Mouse (Mus musculus): ENCODE measurements around the gene Ets2. TPM values are rescaled to one million over a fixed set of nuclear protein-coding genes. Genes with fewer than 3 reads are reported as not detected.

The Ets2 gene
- polyA plus RNA-seq, 1 experiment from 2014 or later: 24.1 TPM

DNA sequence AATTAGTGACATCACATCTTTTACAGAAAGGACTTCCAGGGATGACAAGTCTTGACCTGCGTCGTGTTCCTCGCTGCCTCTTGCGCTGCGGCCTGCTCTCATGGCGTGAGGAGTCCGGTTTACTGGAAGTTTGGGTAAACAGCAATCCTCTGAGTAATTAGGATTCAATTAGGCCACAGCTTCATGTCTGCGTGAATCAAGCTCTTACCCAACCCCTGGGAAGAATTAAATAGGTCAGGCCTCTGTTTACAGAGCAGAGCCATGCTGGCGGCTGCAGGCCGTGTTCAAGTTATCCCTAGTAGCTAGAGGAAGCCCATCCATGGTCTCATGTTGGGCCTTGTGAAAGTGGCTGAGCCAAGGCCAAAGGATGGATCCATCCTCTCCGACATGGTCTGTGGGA is 39.5 kb downstream of the Ets2 start:
- Histone ChIP-seq H3K4me1 (replicated peaks) (0 out of 2 replicates have a peak, but pooled peaks cover 6% of the 10 kb centered on the region), H3K36me3 (no peaks in the 10 kb centered on the region), H3K27me3 (no peaks in the 10 kb centered on the region), H3K4me3 (no peak overlapping the region), H3K27ac (replicated peaks) (no peak overlapping the region), H3K9ac (no peak overlapping the region), H3K9me3 (no peaks in the 10 kb centered on the region), H3K4me2 (no peak overlapping the region)
- WGBS: 78% methylated on average over 11 of the region's 11 CpGs
- ATAC-seq (ENCODE audit: low FRiP score, low read depth): no peak

DNA sequence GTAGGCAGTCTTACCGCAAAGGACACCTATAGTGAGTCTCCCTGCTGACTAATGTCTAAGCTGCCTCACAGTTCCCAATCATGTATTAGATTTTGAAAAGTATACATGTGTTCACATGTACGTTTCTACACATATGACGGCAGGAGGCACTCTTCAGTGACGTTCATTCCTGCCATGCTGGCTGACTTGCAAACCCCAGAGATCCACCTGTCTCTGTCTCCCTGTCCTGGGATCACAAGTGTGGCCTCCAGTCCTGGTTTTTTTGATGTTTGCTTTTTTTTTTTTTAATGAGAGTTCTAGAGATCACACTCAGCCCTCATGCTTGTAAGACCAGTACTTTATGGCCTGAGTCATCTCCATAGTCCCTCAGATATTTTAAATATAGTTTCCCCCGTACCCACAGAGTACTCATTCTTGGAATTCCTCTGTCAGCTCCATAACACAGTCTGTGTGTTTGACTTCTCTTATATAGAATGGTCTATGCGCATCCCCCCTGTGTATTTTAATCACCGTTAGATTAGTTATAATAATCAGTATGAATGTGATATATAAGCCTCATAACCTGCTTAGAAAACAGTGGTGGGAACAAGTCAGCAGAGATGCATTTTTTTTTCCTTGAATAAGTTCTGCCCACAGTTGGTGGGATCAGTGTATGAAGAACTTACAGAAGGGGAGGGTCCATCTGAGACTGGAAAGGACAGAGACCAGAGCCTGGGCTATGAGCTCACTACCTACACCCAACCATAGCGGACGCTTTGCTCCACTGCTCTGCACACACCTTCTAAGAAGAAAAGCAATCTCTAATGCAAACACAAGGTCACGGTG is 40.3 kb downstream of the Ets2 start:
- no peak overlapping the region for H3K9ac ChIP-seq
- no peak overlapping the region for H3K27ac ChIP-seq (replicated peaks)
- ATAC-seq (ENCODE audit: low FRiP score, low read depth): no peak
- no peak overlapping the region for H3K4me3 ChIP-seq
- no peaks in the 10 kb centered on the region for H3K27me3 ChIP-seq
- H3K36me3 ChIP-seq: no peaks in the 10 kb centered on the region
- H3K9me3 ChIP-seq: no peaks in the 10 kb centered on the region
- 0 out of 2 replicates have a peak, but pooled peaks cover 6% of the 10 kb centered on the region for H3K4me1 ChIP-seq (replicated peaks)
- WGBS: 84% methylated on average over 10 of the region's 10 CpGs
- H3K4me2 ChIP-seq: no peak overlapping the region

DNA sequence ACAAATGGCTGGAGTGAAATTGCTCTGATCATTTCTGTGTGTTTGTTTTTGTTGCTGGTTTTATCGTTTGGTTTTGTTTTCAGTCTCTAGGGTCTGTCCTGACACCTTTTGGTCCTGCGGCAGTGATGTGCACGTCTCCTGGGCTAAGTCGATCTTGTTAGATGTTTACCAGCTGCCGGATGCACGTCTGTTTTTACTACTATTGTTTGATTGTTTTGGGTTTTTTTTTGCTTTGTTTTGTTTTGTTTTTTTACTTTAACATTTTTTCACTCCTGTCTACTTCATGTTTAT is 40.8 kb downstream of the Ets2 start:
- H3K27ac ChIP-seq (replicated peaks): no peak overlapping the region
- H3K4me1 ChIP-seq (replicated peaks): 0 out of 2 replicates have a peak, but pooled peaks cover 6% of the 10 kb centered on the region
- 80% methylated on average over 6 of the region's 6 CpGs for WGBS
- H3K4me2 ChIP-seq: no peak overlapping the region
- H3K36me3 ChIP-seq: no peaks in the 10 kb centered on the region
- no peak for ATAC-seq (ENCODE audit: low FRiP score, low read depth)
- H3K4me3 ChIP-seq: no peak overlapping the region
- no peaks in the 10 kb centered on the region for H3K9me3 ChIP-seq
- H3K9ac ChIP-seq: no peak overlapping the region
- H3K27me3 ChIP-seq: no peaks in the 10 kb centered on the region

DNA sequence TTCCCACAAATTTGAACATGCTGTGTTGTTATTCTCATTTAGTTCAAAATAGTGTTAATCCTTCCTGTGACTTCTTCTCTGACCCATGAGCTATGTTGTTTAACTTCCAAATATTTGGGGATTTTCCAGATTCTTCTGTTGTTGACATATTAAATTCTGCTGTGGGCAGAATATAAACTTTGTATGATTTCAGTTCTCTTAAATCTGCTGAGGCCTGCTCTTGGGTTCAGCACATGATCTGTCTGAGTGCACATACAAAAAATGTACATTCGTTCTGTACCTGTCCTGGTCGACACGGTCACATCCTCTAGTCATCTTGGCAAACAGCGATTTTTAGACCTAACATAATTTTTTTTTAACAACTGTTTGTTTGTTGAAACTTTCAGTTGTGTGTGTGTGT is 41.2 kb downstream of the Ets2 start:
- no peaks in the 10 kb centered on the region for H3K9me3 ChIP-seq
- H3K36me3 ChIP-seq: no peaks in the 10 kb centered on the region
- H3K4me3 ChIP-seq: no peak overlapping the region
- H3K27me3 ChIP-seq: no peaks in the 10 kb centered on the region
- WGBS: 81% methylated on average over 4 of the region's 4 CpGs
- no peak for ATAC-seq (ENCODE audit: low FRiP score, low read depth)
- no peak overlapping the region for H3K27ac ChIP-seq (replicated peaks)
- H3K4me1 ChIP-seq (replicated peaks): 0 out of 2 replicates have a peak, but pooled peaks cover 6% of the 10 kb centered on the region
- no peak overlapping the region for H3K4me2 ChIP-seq
- no peak overlapping the region for H3K9ac ChIP-seq

DNA sequence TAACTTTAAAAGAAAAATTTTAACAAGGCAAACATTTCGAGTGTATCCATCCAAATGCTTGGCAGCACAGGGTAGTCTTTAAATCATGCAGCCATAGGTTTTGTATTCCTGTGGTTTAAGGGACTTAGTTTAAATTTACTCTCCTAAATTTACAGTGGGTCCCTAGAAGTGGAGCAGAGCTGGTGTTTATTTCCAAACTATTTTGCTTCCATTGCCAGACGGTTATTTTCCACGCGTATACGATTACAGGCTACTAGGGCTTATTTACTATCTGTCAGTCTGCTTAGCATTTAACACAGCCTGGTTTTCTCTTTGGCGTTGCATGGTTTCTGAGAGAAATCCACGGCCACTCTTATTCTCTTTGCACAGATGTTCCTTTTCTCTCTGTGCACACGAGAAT is 42.9 kb downstream of the Ets2 start:
- Histone ChIP-seq H3K4me1 (replicated peaks) (0 out of 2 replicates have a peak, but pooled peaks cover under 1% of the 10 kb centered on the region), H3K4me3 (no peak overlapping the region), H3K27me3 (no peaks in the 10 kb centered on the region), H3K36me3 (no peaks in the 10 kb centered on the region), H3K9ac (no peak overlapping the region), H3K27ac (replicated peaks) (no peak overlapping the region), H3K4me2 (no peak overlapping the region), H3K9me3 (no peaks in the 10 kb centered on the region)
- no peak for ATAC-seq (ENCODE audit: low FRiP score, low read depth)
- 82% methylated on average over 8 of the region's 8 CpGs for WGBS

DNA sequence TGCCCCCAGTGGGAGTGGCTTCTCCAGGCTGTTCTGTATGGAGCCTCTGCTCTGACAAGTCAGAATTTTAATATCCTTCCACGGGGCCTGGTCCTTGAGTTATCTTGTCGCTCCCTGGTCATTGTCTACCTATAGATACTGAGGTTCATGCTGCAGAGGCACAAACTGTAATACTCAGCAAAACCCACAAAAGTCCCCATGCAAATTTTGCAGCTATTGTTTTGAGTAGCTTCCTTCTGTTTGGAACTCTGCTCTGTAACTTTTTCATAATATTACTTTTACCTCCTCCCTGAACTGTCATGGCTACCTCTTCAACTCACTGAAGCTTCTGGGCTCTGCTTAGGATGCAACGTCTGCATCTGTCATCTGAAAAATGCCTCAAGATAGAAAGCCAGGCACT is 43.8 kb downstream of the Ets2 start:
- H3K36me3 ChIP-seq: no peaks in the 10 kb centered on the region
- H3K4me1 ChIP-seq (replicated peaks): no peaks in the 10 kb centered on the region
- no peak overlapping the region for H3K4me3 ChIP-seq
- no peaks in the 10 kb centered on the region for H3K27me3 ChIP-seq
- 71% methylated on average over 3 of the region's 3 CpGs for WGBS
- no peak overlapping the region for H3K9ac ChIP-seq
- H3K9me3 ChIP-seq: no peaks in the 10 kb centered on the region
- H3K4me2 ChIP-seq: no peak overlapping the region
- ATAC-seq (ENCODE audit: low FRiP score, low read depth): no peak
- H3K27ac ChIP-seq (replicated peaks): no peak overlapping the region

DNA sequence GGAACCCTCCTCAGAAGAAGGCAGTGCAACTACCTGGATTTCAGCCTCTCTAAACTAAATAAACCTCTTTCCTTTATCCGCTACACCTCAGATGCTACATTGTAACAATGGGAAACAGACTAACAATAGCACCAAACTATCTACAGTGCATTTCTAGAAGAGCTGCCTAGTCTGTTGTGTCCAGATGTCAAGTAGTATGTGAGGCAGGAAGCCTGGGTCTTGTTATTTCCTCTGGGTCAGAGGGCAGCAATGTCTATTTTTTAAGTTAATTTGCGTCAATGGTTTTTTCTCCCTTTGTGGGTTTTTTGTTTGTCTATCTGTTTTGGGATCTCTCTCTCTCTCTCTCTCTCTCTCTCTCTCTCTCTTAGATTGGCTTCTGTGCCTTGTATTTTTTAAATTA is 44.7 kb downstream of the Ets2 start:
- WGBS: 89% methylated on average over 2 of the region's 2 CpGs
- H3K9me3 ChIP-seq: no peaks in the 10 kb centered on the region
- ATAC-seq (ENCODE audit: low FRiP score, low read depth): no peak

DNA sequence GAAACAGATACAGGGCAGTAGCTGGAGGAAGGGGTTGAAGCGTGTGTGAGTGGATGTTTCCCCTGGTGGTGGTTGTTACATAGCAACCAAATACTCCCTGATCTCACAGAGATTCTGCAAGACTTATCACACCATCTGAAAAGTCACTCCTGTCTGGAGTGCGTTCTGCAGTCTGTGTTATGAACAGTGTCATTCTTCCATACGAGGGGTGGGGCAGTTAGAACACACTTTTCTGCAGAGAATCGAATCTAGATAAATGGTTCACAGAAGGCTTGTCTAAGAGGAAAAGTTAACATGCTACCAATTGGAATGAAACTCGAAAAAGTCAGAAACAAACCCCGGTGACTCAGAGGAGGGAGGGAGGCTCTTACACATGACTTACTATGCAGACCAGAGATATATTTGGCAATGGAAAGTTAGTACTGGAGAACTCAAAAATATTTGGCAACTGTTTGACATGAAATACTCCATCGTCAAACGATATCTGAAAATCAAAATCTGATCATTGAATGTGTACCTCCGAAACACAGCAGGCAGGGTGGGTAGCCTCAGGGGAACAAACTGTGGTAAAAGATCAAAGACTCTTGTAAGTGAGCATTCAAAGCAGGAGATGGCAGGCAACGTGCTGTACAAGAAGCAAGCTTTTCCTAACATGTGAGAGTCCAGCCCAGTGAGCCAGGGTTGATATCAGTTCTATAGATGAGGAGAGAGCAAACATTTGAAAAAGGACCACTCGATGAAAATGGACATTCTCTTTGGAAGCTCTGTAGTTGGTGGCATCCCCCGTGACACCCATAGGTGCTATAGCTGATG is 47.6 kb downstream of the Ets2 start:
- Histone ChIP-seq H3K36me3 (no peaks in the 10 kb centered on the region), H3K4me2 (no peak overlapping the region), H3K27ac (replicated peaks) (no peak overlapping the region), H3K4me1 (replicated peaks) (no peaks in the 10 kb centered on the region), H3K9me3 (no peaks in the 10 kb centered on the region), H3K4me3 (no peak overlapping the region), H3K9ac (no peak overlapping the region), H3K27me3 (no peaks in the 10 kb centered on the region)
- WGBS: 78% methylated on average over 12 of the region's 12 CpGs
- ATAC-seq (ENCODE audit: low FRiP score, low read depth): no peak

More for the DNA sequence above, 44.7 kb downstream of the Ets2 start:
- H3K27me3 ChIP-seq: no peaks in the 10 kb centered on the region
- no peak overlapping the region for H3K27ac ChIP-seq (replicated peaks)
- H3K4me1 ChIP-seq (replicated peaks): no peaks in the 10 kb centered on the region
- H3K4me3 ChIP-seq: no peak overlapping the region
- H3K36me3 ChIP-seq: no peaks in the 10 kb centered on the region
- no peak overlapping the region for H3K4me2 ChIP-seq
- H3K9ac ChIP-seq: no peak overlapping the region

DNA sequence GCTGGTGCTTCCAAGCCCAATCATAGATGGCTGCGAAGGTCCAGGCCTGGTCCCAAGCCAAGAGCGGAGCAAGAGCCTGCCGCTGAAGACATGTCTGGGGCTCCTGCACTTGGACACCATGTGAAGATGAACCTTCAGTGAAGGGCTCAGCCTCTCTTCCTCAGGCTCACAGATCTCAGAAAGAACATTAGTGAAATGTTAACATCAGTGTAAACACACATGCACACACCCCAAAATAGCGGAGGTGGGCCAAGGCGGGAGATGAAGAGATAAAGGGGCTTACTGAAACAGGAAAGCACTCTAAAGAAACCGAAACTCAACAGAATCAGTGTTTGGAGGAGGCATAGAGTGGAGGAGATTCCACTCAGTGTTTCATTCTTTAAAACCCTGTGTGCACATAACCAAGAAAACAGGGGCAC is 48.3 kb downstream of the Ets2 start:
- 91% methylated on average over 6 of the region's 6 CpGs for WGBS
- Histone ChIP-seq H3K9ac (no peak overlapping the region), H3K27me3 (no peaks in the 10 kb centered on the region), H3K36me3 (no peaks in the 10 kb centered on the region), H3K4me2 (no peak overlapping the region), H3K27ac (replicated peaks) (no peak overlapping the region), H3K4me1 (replicated peaks) (no peaks in the 10 kb centered on the region), H3K4me3 (no peak overlapping the region), H3K9me3 (no peaks in the 10 kb centered on the region)
- no peak for ATAC-seq (ENCODE audit: low FRiP score, low read depth)

DNA sequence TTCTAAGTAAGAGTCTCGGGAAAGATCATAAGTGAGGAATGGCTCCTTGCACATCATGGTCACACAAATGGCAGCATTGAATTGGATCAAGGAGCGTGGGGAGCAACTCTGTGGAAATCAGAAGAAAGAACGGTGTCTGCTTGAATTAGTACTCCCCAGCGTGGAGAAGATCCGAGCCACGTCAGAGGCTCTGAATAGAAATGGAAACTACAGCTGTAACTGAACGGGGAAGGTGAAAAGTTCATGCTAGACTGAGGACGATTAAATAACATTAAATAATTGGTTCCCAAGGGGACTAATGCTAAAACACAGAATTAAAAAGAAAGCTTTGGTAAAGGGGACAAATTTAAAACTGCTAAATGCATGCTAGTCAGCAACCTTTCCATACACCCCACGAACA is 50.6 kb downstream of the Ets2 start:
- WGBS: 66% methylated on average over 9 of the region's 9 CpGs
- no peaks in the 10 kb centered on the region for H3K4me1 ChIP-seq (replicated peaks)
- H3K27ac ChIP-seq (replicated peaks): no peak overlapping the region

DNA sequence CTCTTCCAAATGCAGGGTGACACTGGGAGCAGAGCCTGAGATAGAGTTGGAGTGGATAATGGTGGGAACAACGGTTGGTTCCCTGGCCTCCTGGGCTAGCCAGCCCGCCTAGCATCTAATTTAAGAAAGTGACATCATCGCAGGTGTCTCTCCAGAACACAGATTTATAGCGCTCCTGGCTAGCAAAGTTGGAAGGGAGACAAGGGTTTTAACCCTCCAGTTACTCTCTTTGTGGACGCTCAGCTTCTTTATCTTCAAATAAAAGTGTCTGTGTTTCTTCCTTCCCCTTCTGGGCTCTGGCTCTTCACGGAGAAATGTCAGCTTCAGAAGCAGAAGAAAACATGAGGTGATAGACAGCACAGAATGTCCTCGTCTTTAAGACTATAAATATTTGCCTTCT is 51.4 kb downstream of the Ets2 start:
- ATAC-seq (ENCODE audit: low FRiP score, low read depth): no peak
- Histone ChIP-seq H3K4me3 (no peak overlapping the region), H3K36me3 (no peaks in the 10 kb centered on the region), H3K27me3 (no peaks in the 10 kb centered on the region), H3K4me1 (replicated peaks) (no peaks in the 10 kb centered on the region), H3K9me3 (no peaks in the 10 kb centered on the region), H3K4me2 (no peak overlapping the region), H3K9ac (no peak overlapping the region), H3K27ac (replicated peaks) (no peak overlapping the region)
- 76% methylated on average over 7 of the region's 7 CpGs for WGBS

More for the DNA sequence above, 50.6 kb downstream of the Ets2 start:
- Histone ChIP-seq H3K9ac (no peak overlapping the region), H3K4me2 (no peak overlapping the region), H3K9me3 (no peaks in the 10 kb centered on the region), H3K4me3 (no peak overlapping the region), H3K36me3 (no peaks in the 10 kb centered on the region), H3K27me3 (no peaks in the 10 kb centered on the region)
- ATAC-seq (ENCODE audit: low FRiP score, low read depth): no peak

DNA sequence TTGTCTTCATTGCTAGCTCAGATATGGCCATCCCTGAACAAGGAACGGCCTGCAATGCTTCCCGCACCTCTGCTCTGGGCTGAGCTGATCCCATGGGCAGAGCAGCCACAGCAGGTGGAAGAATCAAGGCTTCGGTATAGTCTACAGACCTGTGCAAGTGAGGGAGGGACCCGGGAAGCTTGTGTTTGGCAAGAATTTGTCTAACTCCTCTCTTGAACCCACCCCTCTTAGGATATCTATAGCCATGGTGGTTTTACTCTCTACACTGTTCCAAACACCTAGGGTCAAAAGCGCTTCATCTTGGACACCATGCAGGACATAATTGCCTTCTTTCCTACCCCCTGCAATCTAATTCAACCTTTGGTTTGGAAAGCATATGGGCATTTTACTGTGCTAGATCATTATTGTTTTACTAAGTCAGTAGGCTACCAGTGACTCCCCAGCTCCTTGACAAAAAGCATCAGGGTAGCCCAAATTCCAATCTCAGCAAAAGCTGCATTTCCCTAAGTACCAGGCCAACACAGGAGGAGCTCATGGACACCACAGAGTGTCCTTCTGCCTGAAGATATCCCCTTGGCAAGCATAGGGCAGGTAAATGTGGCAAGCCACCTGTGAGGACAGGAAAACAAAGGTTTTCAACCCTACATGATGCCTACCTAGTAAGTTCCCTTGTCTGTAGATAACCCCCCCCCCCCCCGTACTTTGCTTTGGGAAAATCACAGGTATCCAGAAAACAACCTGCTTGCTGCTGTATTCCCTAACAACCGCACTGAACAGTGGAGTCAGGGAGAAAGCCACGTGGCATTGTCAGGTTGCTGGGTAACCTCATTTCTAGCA is 57.5 kb downstream of the Ets2 start:
- H3K9ac ChIP-seq: no peak overlapping the region
- no peak overlapping the region for H3K4me2 ChIP-seq
- no peaks in the 10 kb centered on the region for H3K36me3 ChIP-seq
- H3K9me3 ChIP-seq: no peaks in the 10 kb centered on the region
- no peak overlapping the region for H3K27ac ChIP-seq (replicated peaks)
- no peaks in the 10 kb centered on the region for H3K4me1 ChIP-seq (replicated peaks)
- no peak overlapping the region for H3K4me3 ChIP-seq
- no peak for ATAC-seq (ENCODE audit: low FRiP score, low read depth)
- WGBS: 92% methylated on average over 8 of the region's 8 CpGs
- H3K27me3 ChIP-seq: no peaks in the 10 kb centered on the region

Data from hindbrain, embryonic 15.5 days (tissue).